Mouse (Mus musculus) intestine, embryonic 16.5 days (tissue): ENCODE data around the gene Foxn3. TPM values are rescaled to one million over a fixed set of nuclear protein-coding genes. Genes with fewer than 3 reads are reported as not detected.

ENCODE experiments used
- ATAC-seq: fragments of 200-750 bp; cut with Nextera tagmentation; 2 replicates; pipeline ENCODE4 v1.8.0; 2017; ENCODE audit warnings: moderate TSS enrichment, moderate library complexity
- H3K27ac ChIP-seq: fragments of 300-500 bp; sonication (generic); 2 replicates; pipeline ENCODE4 v1.5.1; 2014; ENCODE audit warnings: mild to moderate bottlenecking, low read length
- H3K27me3 ChIP-seq: fragments of 300-500 bp; sonication (generic); replicated peaks from 2 replicates; pipeline ENCODE4 v1.6.1; 2014; ENCODE audit warnings: low read length, control low read depth, mixed read lengths; ENCODE audit not compliant: control insufficient read depth, insufficient read depth
- H3K36me3 ChIP-seq: fragments of 300-500 bp; sonication (generic); 2 replicates; pipeline ENCODE4 v1.6.1; 2014; ENCODE audit warnings: low read length, control low read depth; ENCODE audit not compliant: control insufficient read depth, insufficient read depth
- H3K4me1 ChIP-seq: fragments of 300-500 bp; sonication (generic); 2 replicates; pipeline ENCODE4 v1.6.1; 2014; ENCODE audit warnings: low read length, control low read depth, mixed read lengths; ENCODE audit not compliant: control insufficient read depth, insufficient read depth
- H3K4me2 ChIP-seq: fragments of 300-500 bp; sonication (generic); 2 replicates; pipeline ENCODE4 v1.6.1; 2014; ENCODE audit warnings: low read depth, low read length, control low read depth
- H3K4me3 ChIP-seq: fragments of 300-500 bp; sonication (generic); 2 replicates; pipeline ENCODE4 v1.5.1; 2014; ENCODE audit warnings: mild to moderate bottlenecking, low read length
- H3K9ac ChIP-seq: fragments of 300-500 bp; sonication (generic); 2 replicates; pipeline ENCODE4 v1.6.1; 2014; ENCODE audit warnings: low read depth, low read length
- H3K9me3 ChIP-seq: fragments of 300-500 bp; sonication (generic); 2 replicates; pipeline ENCODE4 v1.6.1; 2016; ENCODE audit warnings: low read length, control low read depth; ENCODE audit not compliant: control insufficient read depth
- WGBS: fragments of 180-500 bp; shearing (Covaris S2); extraction: QIAGEN DNeasy Blood & Tissue Kit; methylation state at CpG from one replicate; pipeline ENCODE4 v1.1.7; 2014; 5-methylcytosine and 5-hydroxymethylcytosine counted together
- polyA plus RNA-seq: library from polyadenylated mRNA; unstranded; fragments of >200 nt; fragmentation: Nextera tagmentation; extraction: Ambion mirVana; gene quantifications from 2 replicates; pipeline ENCODE4 v1.2.1, GENCODE M21; 2015

Foxn3 gene
- polyA plus RNA-seq, 1 experiment from 2014 or later: 43.0 TPM

DNA sequence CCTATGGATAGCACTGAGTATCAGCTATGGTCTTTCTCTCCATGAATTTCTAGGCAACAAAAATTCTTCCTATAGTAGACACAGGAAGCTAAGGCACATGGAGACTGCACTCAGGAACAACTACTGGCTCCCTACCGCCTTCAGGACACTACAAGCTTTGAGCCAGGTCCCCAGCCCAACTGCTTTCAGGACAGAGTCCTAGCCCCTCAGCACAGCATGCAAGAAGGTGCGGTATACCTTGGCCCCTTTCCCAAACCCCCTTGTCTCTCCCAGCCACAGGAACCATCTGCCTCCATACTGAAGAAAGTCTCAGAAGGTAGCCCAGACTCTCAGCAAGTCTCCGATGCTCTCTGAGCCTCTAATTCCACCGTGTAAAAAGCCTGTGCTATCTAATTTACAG is 189.8 kb downstream of the Foxn3 start:
- H3K4me2 ChIP-seq: no peak overlapping the region
- H3K9me3 ChIP-seq: no peaks in the 10 kb centered on the region
- H3K36me3 ChIP-seq: 0 out of 2 replicates have a peak, but pooled peaks cover 4% of the 10 kb centered on the region
- H3K9ac ChIP-seq: no peak overlapping the region
- H3K27ac ChIP-seq: no peak overlapping the region
- ATAC-seq: no peak
- no peak overlapping the region for H3K4me3 ChIP-seq
- peaks cover 18% of the 10 kb centered on the region for H3K4me1 ChIP-seq
- WGBS: 68% methylated on average over 4 of the region's 4 CpGs
- no peaks in the 10 kb centered on the region for H3K27me3 ChIP-seq

DNA sequence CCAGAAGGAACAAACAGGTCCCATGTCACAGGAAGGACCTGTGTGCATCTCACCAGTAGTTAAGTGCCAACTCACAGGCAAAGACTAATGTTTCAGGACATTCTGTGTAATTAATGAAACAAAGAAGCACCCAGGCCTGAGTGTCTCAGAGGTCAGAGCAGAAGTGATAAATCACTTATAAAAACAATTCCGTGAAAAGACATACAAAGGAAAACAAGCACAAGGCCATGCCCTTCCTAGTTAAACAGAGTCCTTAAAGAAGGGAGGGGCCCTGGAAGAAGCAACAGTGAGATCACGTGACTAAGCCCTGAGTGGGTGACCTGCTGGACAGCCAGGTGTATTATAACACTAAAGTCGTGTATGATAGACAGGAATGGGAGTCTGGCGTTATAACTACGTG is 191.9 kb downstream of the Foxn3 start:
- Histone ChIP-seq H3K9ac (no peak overlapping the region), H3K4me1 (peaks cover 10% of the 10 kb centered on the region; the same call in 1 of the 2 replicates), H3K36me3 (0 out of 2 replicates have a peak, but pooled peaks cover 4% of the 10 kb centered on the region), H3K27me3 (no peaks in the 10 kb centered on the region), H3K9me3 (no peaks in the 10 kb centered on the region), H3K4me3 (no peak overlapping the region), H3K4me2 (no peak overlapping the region), H3K27ac (no peak overlapping the region)
- WGBS: 29% methylated on average over 5 of the region's 5 CpGs
- no peak for ATAC-seq

DNA sequence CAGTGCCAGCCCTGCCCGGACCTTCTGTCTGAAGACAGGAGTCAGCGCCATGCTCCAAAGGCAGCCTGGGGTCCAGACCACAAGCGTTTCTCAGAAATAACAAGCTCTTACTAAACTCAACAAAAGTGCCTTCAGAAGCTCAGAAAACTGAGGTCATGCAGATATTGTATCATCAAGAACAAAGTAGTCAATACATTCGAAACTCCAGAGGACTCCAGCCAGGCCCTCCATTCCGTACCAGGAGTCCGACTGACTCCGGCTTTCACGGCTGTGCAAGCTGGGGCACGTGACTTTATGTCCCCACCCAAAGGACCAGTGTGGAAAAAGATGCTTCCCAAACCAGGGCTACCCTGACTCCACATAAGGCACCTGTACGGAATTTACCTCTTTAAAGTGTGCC is 195.1 kb downstream of the Foxn3 start:
- peaks cover 26% of the 10 kb centered on the region for H3K4me1 ChIP-seq
- no peak overlapping the region for H3K4me2 ChIP-seq
- 92% methylated on average over 10 of the region's 10 CpGs for WGBS
- no peak overlapping the region for H3K27ac ChIP-seq
- no peaks in the 10 kb centered on the region for H3K27me3 ChIP-seq
- no peak overlapping the region for H3K4me3 ChIP-seq
- ATAC-seq: no peak
- no peaks in the 10 kb centered on the region for H3K36me3 ChIP-seq
- no peaks in the 10 kb centered on the region for H3K9me3 ChIP-seq
- no peak overlapping the region for H3K9ac ChIP-seq

DNA sequence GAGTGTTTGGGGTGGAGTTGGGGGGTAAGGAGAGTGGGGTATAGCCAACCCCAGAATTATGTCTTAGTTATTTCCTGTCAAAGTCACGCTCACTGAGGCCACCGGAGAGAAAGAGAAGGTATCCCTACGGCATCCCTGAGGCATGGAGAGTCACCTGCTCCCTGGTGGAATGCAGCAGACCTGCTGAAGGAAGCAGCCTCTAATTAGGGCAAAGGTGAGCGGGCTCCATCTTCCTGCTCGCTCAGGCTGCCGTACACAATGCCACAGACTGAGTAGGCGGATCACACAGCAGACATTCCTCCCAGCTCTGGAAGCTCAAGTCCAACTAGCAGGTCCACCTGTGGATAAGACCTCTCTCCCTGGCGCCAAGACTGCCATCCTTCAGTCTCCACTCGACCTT is 197.4 kb downstream of the Foxn3 start:
- Histone ChIP-seq H3K9ac (no peak overlapping the region), H3K36me3 (no peaks in the 10 kb centered on the region), H3K4me3 (no peak overlapping the region), H3K27me3 (no peaks in the 10 kb centered on the region), H3K4me2 (no peak overlapping the region), H3K9me3 (no peaks in the 10 kb centered on the region), H3K27ac (no peak overlapping the region), H3K4me1 (peaks cover 37% of the 10 kb centered on the region)
- WGBS: 56% methylated on average over 9 of the region's 9 CpGs
- peak; percentile 85 for ATAC-seq

DNA sequence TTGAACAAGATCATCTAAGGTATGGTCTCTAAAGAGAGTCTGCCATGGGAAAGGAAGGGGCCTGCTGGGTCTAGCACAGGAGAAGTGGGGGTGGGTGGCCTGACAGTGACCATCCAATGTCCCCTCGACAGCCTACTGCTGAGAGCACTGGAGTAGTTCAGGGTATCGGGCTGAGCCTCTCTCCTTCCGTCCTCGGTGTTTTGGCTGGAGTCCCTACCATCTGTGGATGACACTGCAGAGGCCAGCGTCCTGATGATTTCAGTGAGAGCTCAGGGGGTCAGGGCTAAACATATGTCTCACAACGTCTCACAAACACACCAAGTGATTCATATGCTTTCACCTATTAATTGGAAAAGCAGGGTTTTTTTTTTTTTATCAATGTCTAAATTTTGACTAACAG is 199.2 kb downstream of the Foxn3 start:
- no peak for ATAC-seq
- 69% methylated on average over 6 of the region's 6 CpGs for WGBS
- no peak overlapping the region for H3K27ac ChIP-seq

DNA sequence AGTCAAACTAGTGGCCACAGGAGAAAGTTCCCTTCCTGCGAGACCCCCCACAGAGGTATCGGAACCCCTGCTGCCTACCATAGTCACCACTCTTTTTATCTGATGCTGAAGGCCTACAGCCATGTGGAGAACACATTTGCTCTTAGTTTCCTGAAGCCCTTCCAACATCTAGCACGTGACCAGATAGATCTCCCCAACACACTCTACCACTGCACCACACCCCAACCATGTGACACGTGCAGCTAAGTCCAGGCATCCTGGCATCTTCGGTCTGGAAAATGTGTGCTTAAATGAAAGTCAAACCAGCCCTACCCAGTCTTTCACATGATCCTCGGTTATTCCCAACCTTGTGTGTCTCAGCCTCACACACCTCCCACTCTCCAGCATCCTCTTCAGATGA is 200.4 kb downstream of the Foxn3 start:
- no peak for ATAC-seq
- WGBS: 85% methylated on average over 6 of the region's 6 CpGs
- peaks cover 39% of the 10 kb centered on the region for H3K4me1 ChIP-seq
- no peak overlapping the region for H3K4me3 ChIP-seq
- H3K36me3 ChIP-seq: no peaks in the 10 kb centered on the region
- H3K27ac ChIP-seq: no peak overlapping the region
- H3K9me3 ChIP-seq: no peaks in the 10 kb centered on the region
- no peak overlapping the region for H3K4me2 ChIP-seq
- H3K9ac ChIP-seq: no peak overlapping the region
- no peaks in the 10 kb centered on the region for H3K27me3 ChIP-seq

More for the DNA sequence above, 199.2 kb downstream of the Foxn3 start:
- H3K9me3 ChIP-seq: no peaks in the 10 kb centered on the region
- peaks cover 39% of the 10 kb centered on the region for H3K4me1 ChIP-seq
- no peaks in the 10 kb centered on the region for H3K27me3 ChIP-seq
- no peaks in the 10 kb centered on the region for H3K36me3 ChIP-seq
- no peak overlapping the region for H3K9ac ChIP-seq
- H3K4me2 ChIP-seq: no peak overlapping the region
- no peak overlapping the region for H3K4me3 ChIP-seq

DNA sequence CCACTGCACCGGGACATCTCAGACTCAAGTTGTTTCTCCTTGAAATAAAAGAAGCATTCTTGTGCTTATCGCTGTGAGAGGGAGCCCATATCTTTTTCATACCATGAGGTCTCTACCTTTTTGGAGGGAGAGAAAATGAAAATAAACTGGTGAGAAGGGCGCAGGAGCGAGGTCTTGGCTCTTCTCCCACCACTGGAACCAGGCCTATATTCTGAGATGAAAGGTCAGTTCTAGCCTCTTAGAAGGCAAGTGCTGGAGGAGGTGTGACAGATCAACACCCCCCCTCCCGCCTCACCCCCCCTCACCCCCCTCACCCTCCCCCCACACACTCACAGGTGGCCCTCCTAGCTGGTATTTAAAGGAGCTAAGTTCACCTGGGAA is 201.6 kb downstream of the Foxn3 start:
- Histone ChIP-seq H3K9ac (no peak overlapping the region), H3K4me3 (no peak overlapping the region), H3K27me3 (no peaks in the 10 kb centered on the region), H3K4me1 (peaks cover 40% of the 10 kb centered on the region), H3K4me2 (no peak overlapping the region), H3K27ac (peak overlapping the region; percentile 55), H3K9me3 (no peaks in the 10 kb centered on the region), H3K36me3 (no peaks in the 10 kb centered on the region)
- no peak for ATAC-seq
- 63% methylated on average over 5 of the region's 5 CpGs for WGBS

DNA sequence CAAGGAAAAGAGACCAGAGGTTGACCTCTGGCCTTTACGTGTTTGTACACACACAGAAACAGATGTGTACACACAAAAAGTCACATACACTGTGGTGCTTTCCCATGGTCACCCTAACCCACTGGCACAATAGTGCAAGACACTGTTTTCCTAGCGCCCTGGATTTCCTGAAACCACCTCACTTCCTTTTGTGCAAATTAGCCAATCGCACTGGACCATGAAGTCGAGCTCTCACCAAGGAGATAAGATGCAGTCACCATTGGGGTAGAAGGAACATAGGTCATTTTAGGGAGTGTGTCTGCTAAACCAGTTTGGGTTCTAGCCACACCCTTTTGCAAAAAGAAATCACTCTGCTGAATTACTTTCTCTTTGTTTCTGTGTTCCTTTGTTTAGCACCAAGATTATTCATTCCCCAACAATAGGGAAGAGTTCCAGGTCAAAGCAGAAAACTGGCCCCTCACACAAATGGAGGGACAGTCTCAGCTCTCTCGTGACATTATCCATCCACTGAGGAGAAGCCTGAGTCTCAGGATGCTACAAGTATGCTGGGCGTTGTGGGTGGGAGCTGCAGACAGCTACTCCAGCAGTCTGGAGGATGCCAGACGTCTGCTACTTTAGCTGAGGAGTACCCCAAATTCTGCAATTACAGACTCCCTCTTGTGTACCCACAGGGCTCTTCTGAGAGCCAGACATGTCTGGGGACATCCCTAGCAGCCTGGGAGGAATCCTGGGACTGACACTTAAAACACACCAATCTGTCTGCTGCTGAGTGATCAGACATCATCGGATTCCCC is 202.2 kb downstream of the Foxn3 start:
- Histone ChIP-seq H3K9ac (no peak overlapping the region), H3K27me3 (no peaks in the 10 kb centered on the region), H3K4me3 (no peak overlapping the region), H3K27ac (peak overlapping the region; percentile 55), H3K4me2 (no peak overlapping the region), H3K4me1 (peaks cover 40% of the 10 kb centered on the region), H3K36me3 (no peaks in the 10 kb centered on the region), H3K9me3 (no peaks in the 10 kb centered on the region)
- peak; percentile 39 for ATAC-seq
- 69% methylated on average over 8 of the region's 8 CpGs for WGBS

DNA sequence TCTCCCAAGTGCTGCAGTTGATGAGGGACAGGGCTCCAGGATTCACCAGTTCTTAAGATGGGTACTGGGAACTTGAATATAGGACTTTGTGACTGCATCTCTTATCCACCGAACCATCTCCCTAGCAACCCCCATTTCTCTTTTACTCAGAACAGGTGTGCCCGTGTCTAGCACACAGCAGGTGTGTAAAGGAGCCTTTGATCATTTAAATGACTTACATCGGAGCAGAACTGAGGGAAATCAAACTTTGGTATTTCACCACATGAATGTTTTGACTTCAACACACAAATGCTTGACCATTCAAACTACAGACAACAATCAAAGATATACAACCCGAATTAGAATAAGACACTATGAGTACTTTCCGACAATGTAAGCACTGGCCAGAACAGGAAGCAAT is 204.7 kb downstream of the Foxn3 start:
- Histone ChIP-seq H3K4me1 (peaks cover 35% of the 10 kb centered on the region), H3K27me3 (no peaks in the 10 kb centered on the region), H3K27ac (no peak overlapping the region), H3K36me3 (no peaks in the 10 kb centered on the region), H3K4me3 (no peak overlapping the region), H3K9me3 (no peaks in the 10 kb centered on the region), H3K9ac (no peak overlapping the region), H3K4me2 (no peak overlapping the region)
- WGBS: 80% methylated on average over 5 of the region's 5 CpGs
- no peak for ATAC-seq

DNA sequence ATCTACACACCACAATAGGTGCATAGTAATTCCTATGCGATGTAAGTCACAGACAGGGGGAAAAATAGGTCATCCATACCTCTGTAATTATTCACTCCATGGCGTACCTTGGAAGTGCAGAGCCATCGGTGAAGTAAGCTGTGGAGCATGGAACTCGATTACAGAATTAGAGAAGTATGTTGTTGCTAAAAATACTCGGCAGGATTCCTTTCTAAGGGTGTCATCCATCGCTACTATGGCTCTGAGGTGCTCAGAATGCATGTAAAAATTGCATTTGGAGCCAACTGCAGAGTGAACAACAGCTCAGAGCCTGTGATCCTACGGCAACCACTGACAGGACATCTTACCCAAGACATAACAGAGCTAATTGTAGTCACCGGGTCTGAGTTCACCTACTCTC is 206.7 kb downstream of the Foxn3 start:
- 73% methylated on average over 8 of the region's 8 CpGs for WGBS
- peaks cover 35% of the 10 kb centered on the region for H3K4me1 ChIP-seq
- no peak for ATAC-seq
- no peaks in the 10 kb centered on the region for H3K36me3 ChIP-seq
- no peak overlapping the region for H3K4me2 ChIP-seq
- no peaks in the 10 kb centered on the region for H3K27me3 ChIP-seq
- no peaks in the 10 kb centered on the region for H3K9me3 ChIP-seq
- no peak overlapping the region for H3K9ac ChIP-seq
- H3K4me3 ChIP-seq: no peak overlapping the region
- 0 out of 2 replicates have a peak overlapping the region, but pooled peaks have one; percentile 39 for H3K27ac ChIP-seq
